Mouse (Mus musculus): Measurements from ENCODE around the gene Cog5. TPM values are rescaled to one million over a fixed set of nuclear protein-coding genes. Genes with fewer than 3 reads are reported as not detected.

Gene Cog5
- polyA plus RNA-seq, 1 experiment from 2014 or later, result 38.0 TPM

DNA sequence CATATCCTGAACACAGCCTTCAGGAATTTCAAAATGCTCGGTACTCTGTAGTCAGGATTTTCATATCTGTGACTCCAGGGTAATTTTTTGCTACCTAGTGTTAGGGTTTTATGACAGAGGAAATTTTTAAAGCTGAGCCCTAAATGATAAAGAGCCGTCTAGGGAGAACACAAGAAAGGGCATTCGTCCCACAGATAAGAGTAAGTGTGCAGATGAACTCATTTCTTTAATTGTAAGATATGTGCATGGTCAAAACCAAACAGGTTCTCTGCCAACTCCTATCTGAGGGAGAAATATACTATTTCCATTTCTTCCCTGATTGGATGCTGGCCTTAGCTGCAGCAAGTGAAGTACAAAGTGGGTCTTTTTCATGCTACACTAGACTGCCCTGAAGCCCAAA is 269.5 kb downstream of the Cog5 start:
- no peak overlapping the region for H3K4me3 ChIP-seq (replicated peaks; ENCODE audit: low read length)
- no peak for DNase-seq (ENCODE audit: low spot score)
- ATAC-seq (ENCODE audit: low FRiP score), result no peak
- H3K4me2 ChIP-seq (replicated peaks), result no peak overlapping the region
- H3K9ac ChIP-seq, result no peak overlapping the region
- no peaks in the 10 kb centered on the region for H3K27me3 ChIP-seq (ENCODE audit: control insufficient read depth, insufficient read depth, low read length)
- H3K27ac ChIP-seq, result no peak overlapping the region
- H3K4me1 ChIP-seq (replicated peaks; ENCODE audit: control insufficient read depth, insufficient read depth, low read length), result no peaks in the 10 kb centered on the region
- no peaks in the 10 kb centered on the region for H3K9me3 ChIP-seq (ENCODE audit: control insufficient read depth, low read length)
- WGBS, result 92% methylated on average over 3 of the region's 3 CpGs
- H3K36me3 ChIP-seq (replicated peaks; ENCODE audit: control insufficient read depth, insufficient read depth), result peaks cover 45% of the 10 kb centered on the region

DNA sequence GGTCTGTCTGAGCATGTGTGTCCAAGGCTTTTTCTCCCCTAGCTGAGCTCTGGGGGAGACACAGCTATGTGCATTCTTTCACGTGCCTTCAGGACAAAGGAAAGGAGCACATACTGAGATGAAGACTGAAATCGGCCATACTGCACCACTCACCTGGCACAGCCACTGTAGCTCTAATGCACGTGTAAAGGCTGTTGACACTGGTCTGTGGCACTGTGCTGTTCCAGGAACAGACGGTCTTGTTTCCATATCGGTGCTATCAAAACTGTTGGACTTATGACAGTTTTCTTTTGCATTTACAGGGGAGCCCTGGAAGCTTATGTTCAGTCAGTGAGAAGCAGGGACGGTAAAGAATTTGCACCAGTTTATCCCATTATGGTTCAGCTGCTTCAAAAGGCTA is 270.7 kb downstream of the Cog5 start:
- Histone ChIP-seq H3K9me3 (ENCODE audit: control insufficient read depth, low read length) (no peaks in the 10 kb centered on the region), H3K4me3 (replicated peaks; ENCODE audit: low read length) (no peak overlapping the region), H3K9ac (no peak overlapping the region), H3K36me3 (replicated peaks; ENCODE audit: control insufficient read depth, insufficient read depth) (peaks cover 55% of the 10 kb centered on the region), H3K27me3 (ENCODE audit: control insufficient read depth, insufficient read depth, low read length) (no peaks in the 10 kb centered on the region), H3K27ac (no peak overlapping the region), H3K4me1 (replicated peaks; ENCODE audit: control insufficient read depth, insufficient read depth, low read length) (no peaks in the 10 kb centered on the region), H3K4me2 (replicated peaks) (no peak overlapping the region)
- DNase-seq (ENCODE audit: low spot score), result no peak
- WGBS, result 89% methylated on average over 6 of the region's 6 CpGs
- no peak for ATAC-seq (ENCODE audit: low FRiP score)

DNA sequence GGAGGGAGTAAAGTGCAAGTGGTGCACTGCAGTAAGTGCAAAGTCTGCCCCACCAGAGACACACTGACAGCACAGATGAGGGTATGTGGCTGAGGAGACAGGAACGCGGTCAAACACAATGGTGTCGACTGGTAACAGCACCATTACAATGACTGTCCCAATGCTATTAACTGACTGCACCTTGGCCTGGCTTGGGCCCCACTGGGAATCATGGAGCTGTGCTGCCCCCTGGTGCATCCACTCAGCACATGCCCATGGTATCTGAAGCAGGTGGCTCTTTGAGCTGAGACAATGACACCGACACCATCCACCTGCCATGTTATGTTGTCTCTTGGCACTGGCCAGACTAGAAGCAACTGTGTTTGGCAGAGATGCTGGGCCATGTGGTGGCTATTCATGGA is 272.0 kb downstream of the Cog5 start:
- H3K36me3 ChIP-seq (replicated peaks; ENCODE audit: control insufficient read depth, insufficient read depth), result peaks cover 68% of the 10 kb centered on the region
- ATAC-seq (ENCODE audit: low FRiP score), result peak; percentile 88
- no peak overlapping the region for H3K4me2 ChIP-seq (replicated peaks)
- no peaks in the 10 kb centered on the region for H3K4me1 ChIP-seq (replicated peaks; ENCODE audit: control insufficient read depth, insufficient read depth, low read length)
- 41% methylated on average over 4 of the region's 4 CpGs for WGBS
- no peak overlapping the region for H3K27ac ChIP-seq
- H3K4me3 ChIP-seq (replicated peaks; ENCODE audit: low read length), result no peak overlapping the region
- no peak overlapping the region for H3K9ac ChIP-seq
- H3K9me3 ChIP-seq (ENCODE audit: control insufficient read depth, low read length), result no peaks in the 10 kb centered on the region
- no peaks in the 10 kb centered on the region for H3K27me3 ChIP-seq (ENCODE audit: control insufficient read depth, insufficient read depth, low read length)
- DNase-seq (ENCODE audit: low spot score), result peak; percentile 76

DNA sequence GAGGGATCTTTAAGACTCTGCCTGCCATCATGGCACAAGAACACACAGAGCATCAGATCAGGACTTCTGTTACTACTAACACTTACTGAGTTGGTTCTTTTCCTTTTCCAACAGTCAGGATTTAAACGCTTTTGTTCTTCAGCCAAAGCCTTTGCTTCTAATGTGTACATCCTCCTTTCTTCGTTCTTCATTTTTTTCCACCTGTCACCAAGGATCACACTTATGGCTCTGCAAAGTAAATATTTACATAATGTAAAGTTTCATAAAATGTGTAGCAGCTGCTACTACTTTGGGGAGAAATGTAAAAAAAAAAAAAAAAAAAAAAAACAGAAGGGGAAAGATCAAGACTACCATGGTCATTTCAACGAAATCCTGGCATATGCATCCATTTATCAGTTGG is 273.8 kb downstream of the Cog5 start:
- Histone ChIP-seq H3K27me3 (ENCODE audit: control insufficient read depth, insufficient read depth, low read length) (no peaks in the 10 kb centered on the region), H3K9me3 (ENCODE audit: control insufficient read depth, low read length) (no peaks in the 10 kb centered on the region), H3K4me3 (replicated peaks; ENCODE audit: low read length) (no peak overlapping the region), H3K27ac (no peak overlapping the region), H3K4me1 (replicated peaks; ENCODE audit: control insufficient read depth, insufficient read depth, low read length) (no peaks in the 10 kb centered on the region), H3K36me3 (replicated peaks; ENCODE audit: control insufficient read depth, insufficient read depth) (peaks cover 83% of the 10 kb centered on the region), H3K9ac (no peak overlapping the region), H3K4me2 (replicated peaks) (no peak overlapping the region)
- ATAC-seq (ENCODE audit: low FRiP score) (no peak), DNase-seq (ENCODE audit: low spot score) (no peak)
- 88% methylated on average over 3 of the region's 3 CpGs for WGBS

DNA sequence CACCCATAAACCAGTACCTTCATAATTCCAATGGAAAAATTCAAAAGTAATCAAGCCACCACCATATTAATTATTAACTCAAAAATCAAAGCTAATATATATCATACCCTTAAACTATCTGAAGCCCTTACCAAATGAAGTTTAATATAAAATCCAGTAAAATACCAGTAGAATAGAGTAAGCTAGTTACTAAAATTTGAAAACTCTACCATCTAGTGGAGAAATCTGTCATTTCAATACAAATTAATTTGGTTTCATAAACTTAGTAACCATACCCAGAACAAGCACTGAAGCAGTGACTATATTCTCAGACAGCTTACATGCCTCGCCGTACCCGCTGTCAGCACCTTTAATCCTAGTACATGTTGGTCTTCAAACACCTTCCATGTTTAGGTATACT is 277.1 kb downstream of the Cog5 start:
- Histone ChIP-seq H3K4me1 (replicated peaks; ENCODE audit: control insufficient read depth, insufficient read depth, low read length) (no peaks in the 10 kb centered on the region), H3K9me3 (ENCODE audit: control insufficient read depth, low read length) (no peaks in the 10 kb centered on the region), H3K27me3 (ENCODE audit: control insufficient read depth, insufficient read depth, low read length) (no peaks in the 10 kb centered on the region), H3K27ac (no peak overlapping the region), H3K36me3 (replicated peaks; ENCODE audit: control insufficient read depth, insufficient read depth) (peaks cover 83% of the 10 kb centered on the region), H3K4me3 (replicated peaks; ENCODE audit: low read length) (no peak overlapping the region), H3K4me2 (replicated peaks) (no peak overlapping the region), H3K9ac (no peak overlapping the region)
- 98% methylated on average over 3 of the region's 3 CpGs for WGBS
- ATAC-seq (ENCODE audit: low FRiP score) (no peak), DNase-seq (ENCODE audit: low spot score) (peak; percentile 43)

DNA sequence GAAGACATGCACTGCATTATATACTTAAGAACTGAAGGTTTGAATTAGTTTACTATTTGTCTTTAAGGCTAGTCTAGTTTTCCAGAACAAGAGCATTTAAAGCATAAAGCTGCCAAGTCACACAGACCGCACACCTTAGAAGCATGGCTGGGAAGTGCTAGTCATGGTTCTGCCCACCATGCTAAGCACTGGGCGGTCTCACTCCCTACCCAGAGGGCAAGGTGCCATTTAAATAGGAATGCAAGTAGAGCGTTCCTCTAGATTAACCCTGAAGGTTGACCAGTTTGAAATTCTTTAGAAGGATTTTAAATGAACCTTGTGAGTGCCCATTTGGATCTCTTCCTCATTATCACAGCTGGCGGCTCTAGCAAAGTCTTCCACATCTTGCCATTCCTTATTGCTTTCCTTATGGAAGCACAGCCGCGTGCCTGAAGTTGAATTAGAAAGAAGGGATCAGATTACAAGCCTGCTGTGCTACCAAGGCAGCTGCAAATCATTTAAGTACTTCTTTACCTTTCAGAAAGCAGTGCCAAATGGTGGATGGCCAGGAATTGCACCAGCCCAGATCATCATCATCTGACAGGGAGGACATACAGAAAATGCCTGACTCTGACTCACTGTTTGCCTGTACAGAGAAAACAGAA is 282.1 kb downstream of the Cog5 start:
- H3K4me2 ChIP-seq (replicated peaks), result no peak overlapping the region
- H3K36me3 ChIP-seq (replicated peaks; ENCODE audit: control insufficient read depth, insufficient read depth), result peaks cover 86% of the 10 kb centered on the region
- no peak for DNase-seq (ENCODE audit: low spot score)
- no peaks in the 10 kb centered on the region for H3K27me3 ChIP-seq (ENCODE audit: control insufficient read depth, insufficient read depth, low read length)
- no peaks in the 10 kb centered on the region for H3K9me3 ChIP-seq (ENCODE audit: control insufficient read depth, low read length)
- no peak overlapping the region for H3K9ac ChIP-seq
- 45% methylated on average over 6 of the region's 6 CpGs for WGBS
- no peaks in the 10 kb centered on the region for H3K4me1 ChIP-seq (replicated peaks; ENCODE audit: control insufficient read depth, insufficient read depth, low read length)
- H3K27ac ChIP-seq, result no peak overlapping the region
- no peak for ATAC-seq (ENCODE audit: low FRiP score)
- H3K4me3 ChIP-seq (replicated peaks; ENCODE audit: low read length), result no peak overlapping the region

DNA sequence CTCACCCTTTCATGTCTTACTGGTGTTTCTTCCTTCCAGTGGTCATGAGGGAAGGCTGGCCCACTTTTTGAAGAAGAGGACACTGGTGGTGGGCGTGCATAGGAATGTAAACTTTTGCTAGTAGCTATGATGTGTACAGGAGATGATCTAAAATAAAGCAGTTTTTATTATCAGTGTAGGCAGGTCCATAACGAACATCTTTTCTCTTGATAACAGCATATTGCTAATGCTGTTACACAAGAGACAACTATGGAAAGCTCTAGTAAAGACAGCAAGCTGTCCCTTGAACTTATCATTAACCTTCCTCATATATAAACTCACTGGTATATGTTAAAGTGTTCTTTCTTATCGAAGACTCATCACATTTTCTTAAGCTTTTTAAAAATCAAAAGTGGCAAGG is 282.9 kb downstream of the Cog5 start:
- 98% methylated on average over 3 of the region's 3 CpGs for WGBS
- Histone ChIP-seq H3K4me1 (replicated peaks; ENCODE audit: control insufficient read depth, insufficient read depth, low read length) (no peaks in the 10 kb centered on the region), H3K27me3 (ENCODE audit: control insufficient read depth, insufficient read depth, low read length) (no peaks in the 10 kb centered on the region), H3K9ac (no peak overlapping the region), H3K4me3 (replicated peaks; ENCODE audit: low read length) (no peak overlapping the region), H3K36me3 (replicated peaks; ENCODE audit: control insufficient read depth, insufficient read depth) (peaks cover 87% of the 10 kb centered on the region), H3K27ac (no peak overlapping the region), H3K9me3 (ENCODE audit: control insufficient read depth, low read length) (no peaks in the 10 kb centered on the region), H3K4me2 (replicated peaks) (no peak overlapping the region)
- ATAC-seq (ENCODE audit: low FRiP score) (no peak), DNase-seq (ENCODE audit: low spot score) (no peak)

DNA sequence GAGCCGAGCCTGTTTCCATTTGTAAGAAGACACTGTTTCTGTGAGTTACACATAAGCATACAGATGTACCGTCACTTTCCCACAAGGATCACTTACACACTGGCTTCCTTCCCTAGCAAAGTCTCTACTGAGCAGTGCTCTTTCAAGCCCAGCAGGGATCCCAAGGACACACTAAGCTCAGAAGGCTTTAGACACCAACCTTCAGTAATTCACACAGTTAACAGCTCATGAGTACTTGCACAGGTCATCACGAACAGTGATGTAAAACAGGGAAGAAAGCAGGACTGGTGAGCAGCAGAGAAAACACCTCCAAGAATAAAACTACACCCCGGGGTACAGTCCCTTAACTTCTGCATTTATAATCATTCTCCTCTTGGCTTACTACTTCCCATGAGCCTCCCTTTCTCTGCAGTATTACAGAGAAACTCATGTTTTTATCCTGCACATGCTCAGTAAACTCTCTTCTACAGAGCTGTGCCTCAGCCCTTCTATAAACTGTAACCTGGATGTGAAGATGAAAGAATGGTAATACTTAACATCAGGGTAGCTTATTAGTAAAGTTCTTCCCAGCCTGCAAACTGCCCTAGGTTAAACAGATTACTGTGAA is 283.8 kb downstream of the Cog5 start:
- 92% methylated on average over 4 of the region's 4 CpGs for WGBS

DNA sequence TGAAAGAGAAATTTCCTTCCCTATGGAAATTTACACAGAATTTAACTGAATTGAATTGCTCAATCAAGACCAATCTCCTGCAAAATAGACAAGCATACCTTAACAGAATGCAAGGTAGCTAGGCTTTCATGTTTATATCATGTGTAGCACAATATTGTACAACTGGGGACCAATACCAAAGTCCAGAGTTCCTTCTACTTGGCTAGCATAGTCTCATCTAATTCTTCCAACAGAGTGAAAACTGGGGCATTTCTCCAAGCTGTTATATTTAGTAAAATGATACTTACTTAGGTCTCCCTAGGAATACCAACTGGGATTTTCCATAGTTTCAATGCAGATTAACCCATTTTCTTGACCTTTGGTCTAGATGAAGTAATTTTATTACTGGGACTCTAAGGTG is 284.4 kb downstream of the Cog5 start:
- DNase-seq (ENCODE audit: low spot score) (no peak), ATAC-seq (ENCODE audit: low FRiP score) (no peak)
- no peak overlapping the region for H3K4me2 ChIP-seq (replicated peaks)
- H3K27ac ChIP-seq, result no peak overlapping the region
- H3K4me3 ChIP-seq (replicated peaks; ENCODE audit: low read length), result no peak overlapping the region
- H3K36me3 ChIP-seq (replicated peaks; ENCODE audit: control insufficient read depth, insufficient read depth), result peaks cover 85% of the 10 kb centered on the region
- H3K9me3 ChIP-seq (ENCODE audit: control insufficient read depth, low read length), result no peaks in the 10 kb centered on the region
- H3K4me1 ChIP-seq (replicated peaks; ENCODE audit: control insufficient read depth, insufficient read depth, low read length), result no peaks in the 10 kb centered on the region
- H3K27me3 ChIP-seq (ENCODE audit: control insufficient read depth, insufficient read depth, low read length), result no peaks in the 10 kb centered on the region
- no peak overlapping the region for H3K9ac ChIP-seq

More for the DNA sequence above, 283.8 kb downstream of the Cog5 start:
- no peak for DNase-seq (ENCODE audit: low spot score)
- Histone ChIP-seq H3K4me1 (replicated peaks; ENCODE audit: control insufficient read depth, insufficient read depth, low read length) (no peaks in the 10 kb centered on the region), H3K4me3 (replicated peaks; ENCODE audit: low read length) (no peak overlapping the region), H3K9ac (no peak overlapping the region), H3K36me3 (replicated peaks; ENCODE audit: control insufficient read depth, insufficient read depth) (peaks cover 87% of the 10 kb centered on the region), H3K9me3 (ENCODE audit: control insufficient read depth, low read length) (no peaks in the 10 kb centered on the region), H3K4me2 (replicated peaks) (no peak overlapping the region), H3K27ac (no peak overlapping the region), H3K27me3 (ENCODE audit: control insufficient read depth, insufficient read depth, low read length) (no peaks in the 10 kb centered on the region)
- no peak for ATAC-seq (ENCODE audit: low FRiP score)

Data from hindbrain, embryonic 14.5 days (tissue).